Mouse (Mus musculus): ENCODE data around the gene Katnal1.
A peak's percentile ranks its signal among the peaks of the same experiment; 100 is the strongest.

Katnal1 gene

DNA sequence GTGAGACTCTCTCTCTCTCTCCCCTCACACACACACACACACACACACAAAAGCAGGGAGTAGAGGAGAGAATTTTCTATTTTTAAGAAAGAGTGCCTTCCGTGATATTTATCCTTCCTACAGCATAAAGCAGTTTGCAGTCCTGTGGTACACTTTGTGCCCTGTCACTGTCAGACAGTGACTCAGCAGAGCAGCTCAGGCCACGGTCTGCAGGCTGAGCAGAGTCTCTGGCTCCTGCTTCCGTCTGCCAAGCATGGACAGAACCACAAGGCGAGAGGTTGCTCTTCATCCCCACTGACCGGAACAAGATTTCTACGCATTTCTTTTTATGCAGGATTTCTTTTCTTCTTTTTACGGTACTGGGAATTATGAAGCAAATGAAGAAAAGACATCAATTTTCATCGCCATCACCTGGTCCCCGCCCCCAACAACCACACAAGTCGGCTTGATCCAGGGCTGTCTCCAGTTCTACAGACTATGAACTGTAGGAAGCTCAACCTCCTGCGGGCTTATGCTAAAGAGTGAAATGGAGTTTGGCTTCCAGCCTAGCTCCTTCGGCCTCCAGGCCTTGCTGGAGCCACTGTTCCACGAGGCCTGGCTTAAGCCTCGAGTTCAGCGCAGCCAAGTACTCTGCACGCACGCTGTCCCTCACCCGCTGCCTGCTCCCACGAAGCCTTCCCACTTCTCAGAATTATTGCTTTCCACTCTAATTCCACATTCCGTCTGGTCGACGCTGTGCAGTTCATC lies 25.4 kb upstream of the Katnal1 start:
- DNase-seq: no peak

GRCm38 (mm10) chr5:148953098-148953497 lies 24.0 kb upstream of the Katnal1 start:
- DNase-seq: no peak

GRCm38 (mm10) chr5:148952419-148952818 lies 23.3 kb upstream of the Katnal1 start:
- DNase-seq: peak; percentile 57

- DNase-seq: no peak
Measured at GRCm38 (mm10) chr5:148951360-148951759, 22.2 kb upstream of the Katnal1 start.

- DNase-seq: no peak
Measured at GRCm38 (mm10) chr5:148950064-148950463, 20.9 kb upstream of the Katnal1 start.

- peak; percentile 11 for DNase-seq
Measured at GRCm38 (mm10) chr5:148948577-148948976, 19.5 kb upstream of the Katnal1 start.

DNA sequence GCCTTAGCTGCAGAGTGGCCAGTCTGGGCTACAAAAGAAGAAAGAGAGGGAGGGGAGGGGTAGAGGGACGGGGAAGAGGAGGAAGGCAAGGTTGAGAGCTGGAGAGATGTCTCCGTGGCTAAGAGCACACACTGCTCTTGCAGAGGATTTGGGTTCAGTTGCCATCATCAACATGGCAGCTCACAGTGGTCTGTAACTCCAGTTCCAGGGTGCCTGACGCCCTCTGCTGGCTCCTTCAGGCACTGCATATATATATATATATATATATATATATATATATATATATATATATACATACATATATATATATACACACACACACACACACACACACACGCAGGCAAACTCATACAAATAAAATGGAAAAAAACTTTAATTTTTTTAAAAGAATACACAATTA lies 18.3 kb upstream of the Katnal1 start:
- DNase-seq: no peak

DNA sequence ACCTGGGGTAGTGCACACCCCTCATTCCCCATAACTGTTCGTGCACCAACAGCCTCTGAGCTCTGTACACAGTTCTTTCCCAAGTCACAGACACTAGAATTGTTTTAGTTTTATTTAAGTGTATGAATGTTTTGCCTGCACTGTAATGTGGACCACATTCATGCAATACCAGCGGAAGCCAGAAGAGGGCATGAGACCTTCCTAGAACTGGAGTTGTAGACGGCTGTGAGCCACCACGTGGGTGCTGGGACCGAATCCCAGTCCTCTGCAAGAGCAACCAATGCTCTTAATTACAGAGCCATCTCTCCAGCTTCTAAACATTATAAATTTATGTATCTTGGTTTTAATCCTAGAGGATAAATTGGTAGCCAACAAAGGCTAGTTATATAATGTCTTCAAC lies 17.7 kb upstream of the Katnal1 start:
- peak; percentile 27 for DNase-seq

GRCm38 (mm10) chr5:148945735-148946134 lies 16.6 kb upstream of the Katnal1 start:
- DNase-seq: no peak

DNA sequence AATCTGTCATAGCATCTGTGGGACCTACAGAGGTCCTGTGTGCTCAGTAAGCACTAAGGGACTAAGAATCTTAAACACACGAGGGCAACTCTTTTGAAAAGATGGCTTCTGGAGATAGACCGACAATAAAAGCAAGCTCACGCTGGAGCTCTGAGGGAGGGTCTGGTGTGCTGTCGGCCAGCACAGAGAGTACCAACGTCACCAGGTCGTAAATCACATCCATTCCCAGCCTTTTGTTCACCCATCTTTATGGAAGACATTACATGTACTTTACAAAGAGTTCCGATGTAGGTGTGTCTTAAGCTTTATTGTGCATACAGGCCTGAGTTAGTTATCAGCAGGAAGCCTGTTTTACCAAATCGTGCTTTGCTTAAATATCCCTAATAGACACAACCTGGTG lies 14.9 kb upstream of the Katnal1 start:
- DNase-seq: no peak

- no peak for DNase-seq
Measured at GRCm38 (mm10) chr5:148943444-148943843, 14.3 kb upstream of the Katnal1 start.

DNA sequence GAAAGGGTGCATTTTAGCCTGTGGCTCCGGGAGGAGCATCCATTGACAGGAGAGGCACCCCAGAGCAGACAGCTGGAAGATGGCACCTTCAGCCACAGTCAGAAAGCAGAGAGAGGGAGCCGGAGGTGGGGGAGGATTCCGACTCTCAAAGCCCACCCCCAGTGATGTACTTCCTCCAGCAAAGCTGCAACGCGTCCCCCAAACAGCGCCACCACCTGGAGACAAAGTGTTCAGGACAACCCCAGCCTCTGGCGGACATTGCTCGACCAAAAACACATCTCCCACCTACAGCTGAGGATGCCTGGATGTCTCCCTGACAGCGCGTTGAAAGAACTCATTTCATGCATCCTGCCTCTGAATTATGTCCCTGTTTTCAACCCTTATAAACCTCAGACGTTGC lies 13.8 kb upstream of the Katnal1 start:
- DNase-seq: no peak

GRCm38 (mm10) chr5:148942305-148942704 lies 13.2 kb upstream of the Katnal1 start:
- DNase-seq: no peak

DNA sequence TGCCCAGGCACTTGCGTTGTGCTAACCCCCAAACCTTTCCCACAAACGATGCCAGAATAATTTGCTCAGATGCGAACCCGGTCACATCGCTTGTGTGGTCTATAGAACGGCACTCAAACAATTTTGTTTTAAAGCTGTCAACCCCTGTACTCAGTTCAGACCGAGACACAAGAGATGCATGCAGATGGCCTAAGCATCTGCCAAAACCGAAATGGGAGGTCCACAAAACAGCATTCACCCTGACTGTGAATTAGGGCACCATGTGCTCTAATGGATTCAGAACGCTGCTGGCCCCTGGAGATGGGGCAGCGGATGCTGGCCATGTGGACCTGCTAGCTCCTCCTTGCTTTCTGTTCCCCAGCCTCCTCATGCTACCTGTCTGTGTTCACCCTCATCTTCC lies 12.7 kb upstream of the Katnal1 start:
- peak; percentile 17 for DNase-seq

- DNase-seq: no peak
Measured at GRCm38 (mm10) chr5:148939948-148940382, 10.8 kb upstream of the Katnal1 start.

DNA sequence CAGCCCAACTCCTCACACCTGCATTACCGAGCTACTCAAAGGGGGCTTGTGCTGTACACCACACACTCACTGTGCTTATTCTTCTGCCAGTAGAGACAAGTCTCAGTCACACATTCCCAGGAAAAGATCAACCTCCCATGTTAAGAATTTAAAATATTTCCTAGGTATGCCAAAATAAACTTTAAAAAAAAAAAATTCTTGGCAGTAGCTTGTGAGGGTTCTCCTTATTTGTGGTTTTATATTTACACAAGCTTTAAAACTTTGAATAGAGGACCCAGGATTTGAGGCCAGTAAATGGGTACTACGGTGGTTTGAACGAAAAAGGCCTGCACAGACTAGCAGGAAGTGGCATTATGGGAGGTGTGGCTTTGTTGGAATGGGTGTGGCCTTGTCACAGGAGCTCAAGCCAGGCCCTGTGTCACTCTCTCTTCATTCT lies 7.4 kb upstream of the Katnal1 start:
- no peak for DNase-seq

GRCm38 (mm10) chr5:148935871-148936270 lies 6.8 kb upstream of the Katnal1 start:
- DNase-seq: no peak

DNA sequence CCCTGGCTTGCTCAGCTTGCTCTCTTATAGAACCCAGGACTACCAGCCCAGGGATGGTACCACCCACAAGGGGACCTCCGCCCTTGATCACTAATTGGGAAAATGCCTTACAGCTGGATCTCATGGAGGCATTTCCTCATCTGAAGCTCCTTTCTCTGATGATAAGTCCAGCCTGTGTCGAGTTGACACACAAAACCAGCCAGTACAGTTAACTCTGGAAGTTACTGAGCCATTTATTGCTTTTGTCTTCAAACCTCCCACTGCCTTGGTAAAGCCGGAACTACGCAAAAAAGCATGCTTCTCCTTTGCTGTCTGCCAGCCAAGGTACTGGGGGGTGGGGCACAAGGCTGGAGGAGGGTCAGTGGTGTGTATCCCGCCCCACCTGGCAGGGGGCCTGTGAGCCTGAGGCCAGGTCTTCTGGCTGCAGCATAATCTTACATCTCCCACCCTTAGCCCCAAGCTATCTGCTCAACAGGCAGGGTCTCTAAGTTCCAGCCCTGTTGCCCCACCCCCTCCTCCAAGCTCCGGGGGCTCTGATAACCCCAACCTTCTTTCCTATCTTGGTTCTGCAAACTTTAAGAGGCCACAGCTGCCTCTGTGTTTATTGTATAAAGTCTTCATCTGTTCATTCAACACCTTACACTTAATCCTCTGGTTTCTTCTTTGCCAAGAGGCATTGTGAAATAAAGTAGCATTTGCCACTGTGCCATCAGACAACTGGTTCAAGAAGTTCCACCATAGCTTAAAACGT lies 6.1 kb upstream of the Katnal1 start:
- no peak for DNase-seq

DNA sequence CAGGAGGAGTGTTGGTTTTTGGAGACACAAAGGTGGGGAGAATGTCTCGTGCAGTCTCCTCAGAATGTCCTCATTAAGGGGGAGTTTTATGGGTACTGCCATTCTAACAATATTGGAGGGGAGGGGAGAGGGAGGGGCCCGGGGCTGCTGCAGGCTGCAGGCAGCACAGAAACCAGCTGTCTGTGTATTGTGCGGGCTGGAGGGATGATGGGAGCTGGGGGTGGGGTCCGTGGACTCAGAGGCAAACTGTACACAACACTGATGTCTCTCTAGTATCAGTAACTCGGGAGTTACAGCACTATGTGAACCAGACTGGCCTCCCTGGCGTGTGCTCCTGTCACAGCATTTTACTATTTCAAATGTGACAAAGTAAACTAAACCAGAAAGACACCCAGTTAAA lies 5.3 kb upstream of the Katnal1 start:
- DNase-seq: peak; percentile 27

DNA sequence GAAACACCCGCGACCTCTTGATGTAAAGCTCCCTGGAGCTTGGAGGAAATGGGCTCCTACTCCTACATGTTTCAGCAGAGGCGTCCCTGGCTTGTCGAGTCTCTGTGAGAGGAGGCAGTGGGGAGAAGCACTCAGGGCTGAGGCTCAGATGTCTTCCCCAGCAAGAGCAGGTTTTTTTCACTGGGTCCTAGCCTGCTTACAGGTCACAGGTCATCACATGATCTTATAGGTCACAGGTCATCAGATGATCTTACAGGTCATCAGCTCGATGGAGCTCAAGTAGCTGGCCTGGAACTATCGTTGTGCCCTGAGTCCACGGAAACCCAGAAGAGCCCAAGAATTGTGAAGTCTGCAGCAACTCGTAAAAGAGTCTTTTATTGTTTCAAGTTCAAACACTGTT lies 4.6 kb upstream of the Katnal1 start:
- DNase-seq: no peak

DNA sequence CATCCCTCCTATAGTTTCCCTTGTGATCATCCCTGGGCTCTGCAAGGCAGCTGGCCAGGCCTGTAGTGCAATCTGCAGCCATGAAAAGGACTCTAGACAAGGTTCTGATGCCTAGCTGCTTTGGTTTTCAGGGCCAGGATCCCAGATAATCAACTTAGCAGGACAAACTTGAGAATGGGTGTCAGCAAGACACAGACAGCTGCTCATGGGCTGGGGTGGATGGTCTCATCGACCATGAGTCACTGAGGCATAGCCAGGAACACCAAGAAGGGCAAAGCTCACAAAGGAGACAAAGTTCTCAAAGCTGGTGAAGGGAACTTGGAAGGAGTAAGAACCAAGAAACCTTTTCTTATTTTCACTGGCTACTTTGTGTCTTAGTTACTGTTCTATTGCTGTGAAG lies 2.2 kb upstream of the Katnal1 start:
- DNase-seq: no peak

DNA sequence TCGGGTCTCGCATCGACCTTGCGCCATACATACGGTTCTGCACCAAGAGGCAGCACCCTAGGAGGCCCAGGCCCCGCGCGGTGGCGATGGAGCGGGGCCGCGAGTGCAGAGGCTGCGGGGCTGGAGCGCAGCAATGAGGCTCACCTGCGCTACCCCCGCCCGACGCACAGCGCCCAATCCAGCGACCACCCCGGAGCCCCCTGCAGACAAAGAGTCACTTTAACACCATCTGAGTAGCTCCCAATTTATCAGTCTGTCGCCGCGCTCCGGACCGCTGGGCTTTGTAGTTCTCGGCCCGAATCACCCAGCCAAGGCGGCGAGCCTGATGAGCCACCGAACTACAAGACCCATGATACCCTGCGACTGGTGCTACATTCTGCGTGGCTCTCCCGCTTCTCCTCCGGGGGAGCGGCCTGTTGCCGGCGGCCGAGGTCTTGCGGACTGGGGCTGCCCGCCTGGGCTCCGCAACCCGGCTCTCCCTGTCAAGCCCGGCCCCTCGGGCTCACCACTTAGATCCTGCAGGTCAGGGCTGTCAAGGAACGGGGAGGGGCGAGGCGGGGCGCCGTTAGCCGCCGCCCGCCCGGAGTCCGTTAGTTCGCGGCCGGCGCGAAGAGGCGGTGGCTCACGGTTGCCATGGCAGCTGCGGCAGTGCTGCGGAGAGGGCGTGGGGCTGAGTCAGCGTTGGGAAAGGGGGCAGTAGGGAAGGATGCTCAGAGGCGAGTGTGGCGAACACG lies 571 bp downstream of the Katnal1 start:
- DNase-seq: peak; percentile 98

GRCm38 (mm10) chr5:148927717-148928223 lies 1.4 kb downstream of the Katnal1 start:
- DNase-seq: no peak

Data from retina, postnatal 1 day (tissue).